Mouse (Mus musculus): ENCODE measurements around the gene D230025D16Rik. TPM values are rescaled to one million over a fixed set of nuclear protein-coding genes. Genes with fewer than 3 reads are reported as not detected.

Gene D230025D16Rik
- polyA plus RNA-seq, 1 experiment from 2014 or later = 29.9 TPM

DNA sequence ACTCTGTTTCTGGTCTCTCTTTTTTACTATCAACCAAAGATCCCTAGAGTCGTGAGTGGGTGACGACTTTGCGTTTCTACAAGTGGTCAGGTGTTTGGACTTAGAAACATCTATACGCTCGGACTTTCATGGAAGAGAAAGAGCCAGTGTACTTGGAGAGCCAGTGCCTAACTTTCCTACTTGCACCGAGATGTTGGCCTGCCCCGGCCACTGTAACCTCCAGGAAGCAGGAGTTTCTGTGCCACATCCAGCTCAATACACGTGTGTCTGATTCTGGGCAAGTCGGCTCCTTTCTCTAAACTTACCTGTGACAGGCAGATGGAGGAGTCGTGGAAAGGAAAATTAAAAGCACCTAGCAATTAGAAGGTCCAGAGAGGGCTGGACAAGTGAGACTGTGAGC lies 50.9 kb downstream of the D230025D16Rik start, which contains the start of gene Nol3:
Nol3 (plus strand) TSS at position 301 of the 400 bp plus-strand sequence.
- Histone ChIP-seq H3K4me3 (peak within 1 kb of the TSS; percentile 45), H3K4me1 (peaks cover 27% of the 10 kb centered on the region), H3K27ac (replicated peaks) (no peak within 1 kb of the TSS), H3K9ac (replicated peaks) (peak within 1 kb of the TSS; percentile 61), H3K4me2 (replicated peaks) (peak within 1 kb of the TSS; percentile 79), H3K27me3 (peaks cover 98% of the 10 kb centered on the region), H3K36me3 (peaks cover 8% of the 10 kb centered on the region; the same call in 1 of the 2 replicates), H3K9me3 (no peaks in the 10 kb centered on the region)
- 0 out of 2 replicates have a peak, but pooled peaks have one; percentile 1 for ATAC-seq (ENCODE audit: low FRiP score, low read depth)
- 5% methylated on average over 10 of the region's 10 CpGs for WGBS

DNA sequence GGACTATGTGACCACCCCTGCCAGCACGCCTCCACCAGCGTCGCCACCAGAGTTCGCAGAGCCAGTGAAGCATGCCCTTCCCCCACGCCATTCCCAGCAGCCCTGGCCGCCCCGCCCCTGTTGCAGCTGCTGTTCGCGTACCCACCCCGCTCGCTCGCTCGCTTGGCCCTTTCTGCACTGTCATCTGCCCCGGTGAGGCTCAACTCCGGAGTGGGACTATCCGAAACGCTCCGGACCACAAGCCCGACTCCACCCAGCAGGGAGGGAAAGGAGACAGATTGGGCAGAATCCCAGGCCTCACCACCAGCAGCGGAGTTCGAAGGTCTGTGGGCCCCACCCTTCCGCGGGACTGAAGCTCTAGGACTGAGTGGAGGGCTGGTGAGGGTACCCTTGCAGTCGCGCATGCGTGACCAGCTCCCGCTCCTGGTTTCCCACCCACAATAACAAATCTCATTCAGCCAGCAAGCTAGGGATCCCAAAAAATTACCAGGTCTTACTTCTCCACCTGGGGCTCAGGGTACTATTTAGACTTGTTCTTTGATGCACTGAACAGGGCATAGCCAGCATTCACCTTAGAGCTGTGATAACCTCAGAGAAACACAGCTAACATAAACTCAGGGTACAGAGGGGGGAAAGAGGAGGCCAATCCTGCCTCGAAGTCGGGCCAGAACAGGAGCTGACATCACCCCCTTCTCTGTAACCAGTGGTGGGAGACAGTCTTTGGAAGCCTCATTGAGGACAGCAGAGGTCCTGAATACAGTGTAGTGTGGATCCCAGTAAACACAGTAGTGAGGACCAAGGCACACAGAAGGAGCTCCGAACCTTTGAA lies 51.6 kb downstream of the D230025D16Rik start:
- Histone ChIP-seq H3K27me3 (peaks cover 95% of the 10 kb centered on the region), H3K4me2 (replicated peaks) (peak overlapping the region; percentile 79), H3K4me3 (peak overlapping the region; percentile 45), H3K9ac (replicated peaks) (peak overlapping the region; percentile 61), H3K4me1 (peaks cover 27% of the 10 kb centered on the region), H3K9me3 (no peaks in the 10 kb centered on the region), H3K27ac (replicated peaks) (no peak overlapping the region), H3K36me3 (peaks cover 12% of the 10 kb centered on the region; the same call in 1 of the 2 replicates)
- peak; percentile 81 for ATAC-seq (ENCODE audit: low FRiP score, low read depth)
- 4% methylated on average over 30 of the region's 30 CpGs for WGBS

DNA sequence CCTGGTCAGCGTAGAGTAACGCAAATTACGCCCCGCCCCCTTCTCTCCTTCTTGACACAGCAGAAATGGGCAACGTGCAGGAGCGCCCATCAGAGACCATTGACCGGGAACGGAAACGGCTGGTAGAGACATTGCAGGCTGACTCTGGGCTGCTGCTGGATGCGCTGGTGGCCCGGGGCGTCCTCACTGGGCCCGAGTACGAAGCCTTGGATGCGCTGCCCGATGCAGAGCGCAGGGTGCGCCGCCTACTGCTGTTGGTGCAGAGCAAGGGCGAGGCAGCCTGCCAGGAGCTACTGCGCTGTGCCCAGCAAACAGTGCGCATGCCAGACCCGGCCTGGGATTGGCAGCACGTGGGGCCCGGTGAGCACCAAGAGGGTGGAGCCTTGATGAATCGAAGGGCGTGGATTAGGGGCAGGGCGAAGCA lies 54.0 kb downstream of the D230025D16Rik start:
- Histone ChIP-seq H3K4me1 (peaks cover 27% of the 10 kb centered on the region), H3K4me2 (replicated peaks) (peak overlapping the region; percentile 25; the same call in 1 of the 2 replicates), H3K9ac (replicated peaks) (no peak overlapping the region), H3K36me3 (peaks cover 33% of the 10 kb centered on the region), H3K27ac (replicated peaks) (no peak overlapping the region), H3K9me3 (no peaks in the 10 kb centered on the region), H3K27me3 (peaks cover 77% of the 10 kb centered on the region), H3K4me3 (peak overlapping the region; percentile 17; the same call in 1 of the 2 replicates)
- WGBS = 2% methylated on average over 28 of the region's 28 CpGs
- 0 out of 2 replicates have a peak, but pooled peaks have one; percentile 8 for ATAC-seq (ENCODE audit: low FRiP score, low read depth)

DNA sequence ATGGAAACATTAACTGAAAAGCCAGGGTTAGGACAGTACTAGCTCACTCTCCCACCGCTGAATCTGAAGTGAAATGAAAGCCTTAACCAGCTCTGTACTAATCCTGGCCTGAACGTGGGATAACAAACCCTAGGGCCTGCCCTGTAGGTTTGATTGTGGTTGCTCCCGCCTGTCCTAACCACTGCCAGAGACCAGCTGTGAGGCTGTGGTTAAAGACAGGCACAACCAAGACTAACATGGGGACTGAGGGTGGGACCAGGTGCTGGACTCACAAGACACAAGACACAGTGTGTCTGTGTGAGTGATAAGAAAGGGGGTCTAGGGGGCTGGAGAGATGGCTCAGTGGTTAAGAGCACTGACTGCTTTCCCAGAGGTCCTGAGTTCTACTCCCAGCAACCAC lies 55.6 kb downstream of the D230025D16Rik start:
- peaks cover 43% of the 10 kb centered on the region for H3K36me3 ChIP-seq
- H3K9me3 ChIP-seq = no peaks in the 10 kb centered on the region
- no peak overlapping the region for H3K4me3 ChIP-seq
- peaks cover 23% of the 10 kb centered on the region for H3K4me1 ChIP-seq
- peaks cover 61% of the 10 kb centered on the region for H3K27me3 ChIP-seq
- 71% methylated on average over 3 of the region's 3 CpGs for WGBS
- no peak overlapping the region for H3K4me2 ChIP-seq (replicated peaks)
- ATAC-seq (ENCODE audit: low FRiP score, low read depth) = no peak
- H3K9ac ChIP-seq (replicated peaks) = no peak overlapping the region
- no peak overlapping the region for H3K27ac ChIP-seq (replicated peaks)

DNA sequence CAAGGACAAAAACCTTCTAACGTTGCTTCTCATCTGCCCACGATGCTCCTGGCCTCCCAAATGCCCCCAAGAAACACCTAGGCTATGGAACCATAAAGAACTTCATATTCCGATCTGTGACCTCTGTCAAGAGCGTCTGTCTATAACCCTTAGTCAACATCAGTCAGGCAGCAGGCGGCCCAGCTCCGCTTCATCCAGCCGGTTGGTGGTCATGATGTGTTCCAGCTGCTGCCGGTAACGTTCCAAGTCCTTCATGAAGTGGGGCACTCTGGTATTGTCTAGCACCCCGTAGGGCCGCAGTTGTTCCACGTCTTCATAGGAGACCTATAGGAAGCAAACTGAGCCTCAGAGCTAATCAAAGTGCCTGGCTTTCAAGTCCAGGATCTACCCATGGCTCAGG lies 56.9 kb downstream of the D230025D16Rik start:
- WGBS = 94% methylated on average over 12 of the region's 12 CpGs
- no peak for ATAC-seq (ENCODE audit: low FRiP score, low read depth)
- peaks cover 43% of the 10 kb centered on the region for H3K36me3 ChIP-seq
- peaks cover 18% of the 10 kb centered on the region for H3K4me1 ChIP-seq
- H3K27ac ChIP-seq (replicated peaks) = no peak overlapping the region
- no peaks in the 10 kb centered on the region for H3K9me3 ChIP-seq
- peaks cover 48% of the 10 kb centered on the region for H3K27me3 ChIP-seq
- no peak overlapping the region for H3K9ac ChIP-seq (replicated peaks)
- no peak overlapping the region for H3K4me2 ChIP-seq (replicated peaks)
- no peak overlapping the region for H3K4me3 ChIP-seq

DNA sequence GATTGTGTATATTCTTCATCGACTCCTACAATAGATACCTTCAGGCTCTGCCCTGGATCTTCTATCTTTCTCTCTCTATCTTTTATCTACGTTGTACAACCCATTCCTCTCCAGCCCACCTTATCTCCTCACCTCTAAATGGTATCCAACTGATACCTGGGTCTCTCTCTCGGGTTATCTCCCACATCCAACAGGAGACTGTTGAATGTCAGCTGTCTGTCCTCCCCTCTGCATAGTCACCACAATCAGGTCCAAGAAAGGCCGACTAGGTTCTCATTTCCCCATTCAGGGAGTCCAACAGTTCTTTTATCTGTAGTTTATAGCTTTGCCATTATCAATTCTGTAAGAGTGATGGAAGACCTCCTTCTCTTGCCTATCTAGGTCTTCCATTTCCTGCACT lies 57.3 kb downstream of the D230025D16Rik start:
- Histone ChIP-seq H3K9me3 (no peaks in the 10 kb centered on the region), H3K4me2 (replicated peaks) (no peak overlapping the region), H3K27ac (replicated peaks) (no peak overlapping the region), H3K4me3 (no peak overlapping the region), H3K27me3 (peaks cover 44% of the 10 kb centered on the region), H3K9ac (replicated peaks) (no peak overlapping the region), H3K4me1 (peaks cover 19% of the 10 kb centered on the region), H3K36me3 (peaks cover 43% of the 10 kb centered on the region)
- 92% methylated on average over 4 of the region's 4 CpGs for WGBS
- ATAC-seq (ENCODE audit: low FRiP score, low read depth) = no peak

DNA sequence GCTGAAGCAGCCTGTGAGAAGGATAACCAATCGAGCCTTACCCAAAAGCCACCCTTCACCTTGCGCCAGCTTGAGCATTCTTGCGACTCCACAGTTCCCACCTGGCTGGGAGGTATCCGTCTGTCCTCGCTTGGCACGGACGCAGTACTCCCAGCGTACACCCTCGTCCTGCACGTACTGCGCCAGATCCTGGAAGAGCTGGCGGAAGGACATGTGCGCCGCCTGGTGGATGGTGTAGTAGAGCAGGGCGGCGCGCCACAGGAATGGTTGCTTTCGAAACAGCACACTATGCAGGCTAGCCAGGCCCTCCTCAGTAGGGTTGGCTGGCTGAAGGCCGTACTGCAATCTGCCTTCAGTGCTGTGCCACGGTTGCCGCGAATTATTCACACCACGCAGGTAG lies 58.1 kb downstream of the D230025D16Rik start:
- Histone ChIP-seq H3K27ac (replicated peaks) (no peak overlapping the region), H3K27me3 (peaks cover 36% of the 10 kb centered on the region), H3K9ac (replicated peaks) (no peak overlapping the region), H3K4me1 (peaks cover 28% of the 10 kb centered on the region), H3K4me3 (no peak overlapping the region), H3K36me3 (peaks cover 43% of the 10 kb centered on the region), H3K4me2 (replicated peaks) (no peak overlapping the region), H3K9me3 (no peaks in the 10 kb centered on the region)
- ATAC-seq (ENCODE audit: low FRiP score, low read depth) = peak; percentile 39
- 22% methylated on average over 23 of the region's 23 CpGs for WGBS

DNA sequence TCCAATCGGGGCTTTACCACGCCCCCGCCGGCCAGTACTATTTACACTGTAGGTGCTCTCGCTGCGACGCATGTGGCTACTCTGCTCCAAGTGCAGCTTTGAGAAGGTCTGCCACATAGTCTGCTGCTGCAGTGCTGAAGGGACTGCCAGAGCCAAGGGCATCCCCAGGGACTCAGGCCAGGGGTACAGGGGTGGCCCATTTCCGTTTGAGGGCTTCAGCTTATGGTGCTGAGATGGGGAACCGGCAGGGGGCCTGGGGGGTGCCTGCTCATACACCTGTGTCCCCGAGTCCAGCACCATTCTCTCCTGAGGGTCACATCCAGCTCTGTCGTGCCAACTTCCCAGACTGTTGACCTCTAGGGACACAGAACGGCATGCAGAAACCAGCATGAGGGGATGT lies 60.6 kb downstream of the D230025D16Rik start:
- Histone ChIP-seq H3K27me3 (peaks cover 21% of the 10 kb centered on the region), H3K27ac (replicated peaks) (no peak overlapping the region), H3K4me3 (no peak overlapping the region), H3K9me3 (no peaks in the 10 kb centered on the region), H3K4me1 (peaks cover 38% of the 10 kb centered on the region), H3K36me3 (peaks cover 37% of the 10 kb centered on the region), H3K9ac (replicated peaks) (no peak overlapping the region), H3K4me2 (replicated peaks) (no peak overlapping the region)
- no peak for ATAC-seq (ENCODE audit: low FRiP score, low read depth)
- WGBS = 52% methylated on average over 12 of the region's 12 CpGs

DNA sequence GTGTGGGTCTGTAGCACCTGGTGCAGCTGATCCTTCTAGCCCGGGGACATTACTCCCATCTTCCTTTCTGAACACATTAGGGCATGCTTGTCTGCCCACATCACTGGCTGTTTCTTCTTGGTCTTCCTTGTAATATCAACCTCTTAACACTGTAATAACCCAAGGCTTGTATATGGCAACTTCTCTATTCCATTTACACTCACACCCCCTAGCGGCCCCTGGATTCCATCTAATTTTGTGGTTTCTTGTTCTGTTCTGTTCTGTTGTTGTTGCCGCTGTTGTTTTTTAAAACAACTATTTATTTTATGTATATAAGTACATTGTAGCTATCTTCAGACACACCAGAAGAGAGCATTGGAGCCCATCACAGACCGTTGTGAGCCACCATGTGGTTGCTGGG lies 62.0 kb downstream of the D230025D16Rik start:
- no peak overlapping the region for H3K9ac ChIP-seq (replicated peaks)
- 94% methylated on average over 4 of the region's 4 CpGs for WGBS
- H3K36me3 ChIP-seq = peaks cover 27% of the 10 kb centered on the region
- H3K4me3 ChIP-seq = 0 out of 2 replicates have a peak overlapping the region, but pooled peaks have one; percentile 2
- peaks cover 19% of the 10 kb centered on the region for H3K27me3 ChIP-seq
- peaks cover 42% of the 10 kb centered on the region for H3K4me1 ChIP-seq
- peak overlapping the region; percentile 80 for H3K4me2 ChIP-seq (replicated peaks)
- H3K27ac ChIP-seq (replicated peaks) = no peak overlapping the region
- ATAC-seq (ENCODE audit: low FRiP score, low read depth) = no peak
- H3K9me3 ChIP-seq = no peaks in the 10 kb centered on the region

DNA sequence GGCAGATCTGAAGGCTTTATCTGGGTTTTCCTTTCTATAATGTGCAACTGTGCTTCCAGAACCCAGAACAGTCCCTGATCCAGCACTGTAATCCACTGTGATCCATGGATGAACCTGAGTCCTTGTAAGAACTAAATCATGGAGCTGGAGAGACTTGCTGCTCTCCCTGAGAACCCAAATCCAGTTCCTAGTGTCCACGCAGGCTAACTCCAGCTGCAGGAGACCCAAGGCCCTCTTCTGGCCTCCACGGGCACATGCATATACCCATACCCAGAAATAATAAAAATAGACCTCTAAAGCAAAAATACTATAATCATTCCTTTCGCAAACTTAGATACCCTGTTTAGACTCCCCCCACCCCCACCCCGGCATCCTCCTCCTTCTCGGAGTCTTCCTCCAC lies 63.3 kb downstream of the D230025D16Rik start:
- Histone ChIP-seq H3K9me3 (no peaks in the 10 kb centered on the region), H3K4me1 (peaks cover 42% of the 10 kb centered on the region), H3K27me3 (peaks cover 28% of the 10 kb centered on the region), H3K27ac (replicated peaks) (peak overlapping the region; percentile 90; the same call in 1 of the 2 replicates), H3K4me2 (replicated peaks) (peak overlapping the region; percentile 80), H3K9ac (replicated peaks) (peak overlapping the region; percentile 34; the same call in 1 of the 2 replicates), H3K36me3 (peaks cover 14% of the 10 kb centered on the region), H3K4me3 (peak overlapping the region; percentile 55)
- ATAC-seq (ENCODE audit: low FRiP score, low read depth) = no peak
- 91% methylated on average over 5 of the region's 5 CpGs for whole genome bisulfite sequencing

DNA sequence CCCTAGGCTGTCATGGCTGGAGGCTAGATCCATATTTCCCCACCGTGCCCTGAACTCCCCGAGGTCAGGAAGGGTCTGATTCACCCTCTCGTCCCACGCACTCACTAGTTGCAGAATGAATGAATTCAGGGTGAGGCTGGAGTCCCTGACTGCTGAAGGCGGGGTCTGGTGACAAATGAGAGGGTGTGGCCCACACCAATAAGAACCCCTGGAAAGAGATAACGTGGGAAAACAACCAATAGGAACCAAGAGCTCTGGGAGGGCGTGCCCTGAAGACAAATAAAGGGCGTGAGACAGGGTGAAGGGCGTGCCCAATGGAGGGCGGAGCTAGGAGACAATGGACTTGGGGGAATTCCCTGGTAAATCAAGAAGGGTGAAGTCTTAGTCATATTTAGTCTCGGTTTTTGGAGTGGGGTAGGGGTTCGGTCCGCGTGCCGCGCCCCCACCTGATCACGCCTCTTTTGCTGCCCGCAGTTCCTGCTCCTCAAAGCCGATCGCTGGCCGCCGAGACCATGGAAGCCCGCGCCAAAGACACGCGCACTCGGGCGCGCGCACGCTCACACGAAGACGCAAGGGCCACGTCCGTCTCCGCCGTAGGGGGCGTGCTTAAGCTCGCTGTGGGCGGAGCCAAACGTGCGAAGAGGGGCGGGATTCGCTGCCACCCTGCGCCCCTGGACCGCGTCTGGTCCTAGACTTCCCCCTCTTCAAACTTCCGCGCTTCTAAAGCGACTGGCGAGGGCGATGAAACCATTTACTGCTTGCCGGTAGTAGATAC lies 64.2 kb downstream of the D230025D16Rik start:
- peak overlapping the region; percentile 80 for H3K4me2 ChIP-seq (replicated peaks)
- WGBS = under 1% methylated on average over 53 of the region's 53 CpGs
- no peaks in the 10 kb centered on the region for H3K9me3 ChIP-seq
- peak overlapping the region; percentile 55 for H3K4me3 ChIP-seq
- peak overlapping the region; percentile 37 for H3K9ac ChIP-seq (replicated peaks)
- peaks cover 42% of the 10 kb centered on the region for H3K4me1 ChIP-seq
- peaks cover 10% of the 10 kb centered on the region for H3K36me3 ChIP-seq
- H3K27ac ChIP-seq (replicated peaks) = peak overlapping the region; percentile 90
- peak; percentile 94 for ATAC-seq (ENCODE audit: low FRiP score, low read depth)
- H3K27me3 ChIP-seq = peaks cover 30% of the 10 kb centered on the region

Measured in midbrain, embryonic 12.5 days (tissue).